Mouse (Mus musculus): ENCODE measurements around the gene Dnah7c. TPM values are rescaled to one million over a fixed set of nuclear protein-coding genes. Genes with fewer than 3 reads are reported as not detected.

The Dnah7c gene
- polyA plus RNA-seq, 1 experiment from 2014 or later, result 0.02 TPM

- 38% methylated on average over 1 of the region's 1 CpGs for WGBS
- no peak overlapping the region for H3K9ac ChIP-seq (ENCODE audit: low read depth, low read length)
- H3K36me3 ChIP-seq (ENCODE audit: control insufficient read depth, insufficient read depth, low read length), result no peaks in the 10 kb centered on the region
These were observed 424.4 kb downstream of the Dnah7c start for GRCm38 (mm10) chr1:46849758-46850157.

GRCm38 (mm10) chr1:46851586-46851985, 426.2 kb downstream of the Dnah7c start:
- Histone ChIP-seq H3K4me1 (ENCODE audit: control insufficient read depth, insufficient read depth, low read length) (peaks cover 5% of the 10 kb centered on the region; the same call in 1 of the 2 replicates), H3K27ac (ENCODE audit: low read length) (no peak overlapping the region), H3K4me3 (ENCODE audit: low read length) (no peak overlapping the region), H3K36me3 (ENCODE audit: control insufficient read depth, insufficient read depth, low read length) (no peaks in the 10 kb centered on the region), H3K9ac (ENCODE audit: low read depth, low read length) (no peak overlapping the region), H3K4me2 (ENCODE audit: low read depth, low read length) (no peak overlapping the region; the same call in 1 of the 2 replicates), H3K9me3 (ENCODE audit: control insufficient read depth, low read length) (no peaks in the 10 kb centered on the region), H3K27me3 (replicated peaks; ENCODE audit: control insufficient read depth, insufficient read depth, low read length) (no peaks in the 10 kb centered on the region)
- no peak for ATAC-seq
- 53% methylated on average over 4 of the region's 4 CpGs for WGBS

More at GRCm38 (mm10) chr1:46849758-46850157, 424.4 kb downstream of the Dnah7c start:
- Histone ChIP-seq H3K4me3 (ENCODE audit: low read length) (no peak overlapping the region), H3K4me2 (ENCODE audit: low read depth, low read length) (no peak overlapping the region), H3K27ac (ENCODE audit: low read length) (no peak overlapping the region), H3K4me1 (ENCODE audit: control insufficient read depth, insufficient read depth, low read length) (peaks cover 5% of the 10 kb centered on the region; the same call in 1 of the 2 replicates), H3K9me3 (ENCODE audit: control insufficient read depth, low read length) (no peaks in the 10 kb centered on the region), H3K27me3 (replicated peaks; ENCODE audit: control insufficient read depth, insufficient read depth, low read length) (no peaks in the 10 kb centered on the region)
- ATAC-seq, result no peak

- no peaks in the 10 kb centered on the region for H3K27me3 ChIP-seq (replicated peaks; ENCODE audit: control insufficient read depth, insufficient read depth, low read length)
- H3K4me2 ChIP-seq (ENCODE audit: low read depth, low read length), result peak overlapping the region; percentile 83
- no peaks in the 10 kb centered on the region for H3K9me3 ChIP-seq (ENCODE audit: control insufficient read depth, low read length)
- no peak for ATAC-seq
- H3K27ac ChIP-seq (ENCODE audit: low read length), result peak overlapping the region; percentile 99
- H3K36me3 ChIP-seq (ENCODE audit: control insufficient read depth, insufficient read depth, low read length), result no peaks in the 10 kb centered on the region
- peak overlapping the region; percentile 85 for H3K4me3 ChIP-seq (ENCODE audit: low read length)
- H3K4me1 ChIP-seq (ENCODE audit: control insufficient read depth, insufficient read depth, low read length), result peaks cover 5% of the 10 kb centered on the region; the same call in 1 of the 2 replicates
- under 1% methylated on average over 4 of the region's 4 CpGs for WGBS
- H3K9ac ChIP-seq (ENCODE audit: low read depth, low read length), result peak overlapping the region; percentile 98
These were observed 426.8 kb downstream of the Dnah7c start for GRCm38 (mm10) chr1:46852216-46852599.

- Histone ChIP-seq H3K9me3 (ENCODE audit: control insufficient read depth, low read length) (no peaks in the 10 kb centered on the region), H3K36me3 (ENCODE audit: control insufficient read depth, insufficient read depth, low read length) (no peaks in the 10 kb centered on the region), H3K27me3 (replicated peaks; ENCODE audit: control insufficient read depth, insufficient read depth, low read length) (no peaks in the 10 kb centered on the region), H3K9ac (ENCODE audit: low read depth, low read length) (peak overlapping the region; percentile 98), H3K4me1 (ENCODE audit: control insufficient read depth, insufficient read depth, low read length) (peaks cover 5% of the 10 kb centered on the region; the same call in 1 of the 2 replicates), H3K27ac (ENCODE audit: low read length) (peak overlapping the region; percentile 99), H3K4me3 (ENCODE audit: low read length) (peak overlapping the region; percentile 85), H3K4me2 (ENCODE audit: low read depth, low read length) (peak overlapping the region; percentile 83)
- ATAC-seq, result peak; percentile 33
- under 1% methylated on average over 59 of the region's 75 CpGs for WGBS
These were observed 427.3 kb downstream of the Dnah7c start for GRCm38 (mm10) chr1:46852600-46853272.

- no peaks in the 10 kb centered on the region for H3K36me3 ChIP-seq (ENCODE audit: control insufficient read depth, insufficient read depth, low read length)
- H3K4me1 ChIP-seq (ENCODE audit: control insufficient read depth, insufficient read depth, low read length), result peaks cover 5% of the 10 kb centered on the region; the same call in 1 of the 2 replicates
- no peaks in the 10 kb centered on the region for H3K9me3 ChIP-seq (ENCODE audit: control insufficient read depth, low read length)
- peak; percentile 97 for ATAC-seq
- H3K4me2 ChIP-seq (ENCODE audit: low read depth, low read length), result peak overlapping the region; percentile 83
- H3K27me3 ChIP-seq (replicated peaks; ENCODE audit: control insufficient read depth, insufficient read depth, low read length), result no peaks in the 10 kb centered on the region
- peak overlapping the region; percentile 99 for H3K27ac ChIP-seq (ENCODE audit: low read length)
- H3K9ac ChIP-seq (ENCODE audit: low read depth, low read length), result peak overlapping the region; percentile 98
- WGBS, result under 1% methylated on average over 85 of the region's 86 CpGs
- peak overlapping the region; percentile 85 for H3K4me3 ChIP-seq (ENCODE audit: low read length)
These were observed 428.1 kb downstream of the Dnah7c start for GRCm38 (mm10) chr1:46853317-46854035.

- peak; percentile 7 for ATAC-seq
- Histone ChIP-seq H3K27ac (ENCODE audit: low read length) (peak overlapping the region; percentile 95), H3K27me3 (replicated peaks; ENCODE audit: control insufficient read depth, insufficient read depth, low read length) (no peaks in the 10 kb centered on the region), H3K9ac (ENCODE audit: low read depth, low read length) (peak overlapping the region; percentile 67), H3K4me1 (ENCODE audit: control insufficient read depth, insufficient read depth, low read length) (peaks cover 5% of the 10 kb centered on the region; the same call in 1 of the 2 replicates), H3K9me3 (ENCODE audit: control insufficient read depth, low read length) (no peaks in the 10 kb centered on the region), H3K4me2 (ENCODE audit: low read depth, low read length) (peak overlapping the region; percentile 65), H3K36me3 (ENCODE audit: control insufficient read depth, insufficient read depth, low read length) (no peaks in the 10 kb centered on the region), H3K4me3 (ENCODE audit: low read length) (peak overlapping the region; percentile 85)
- 29% methylated on average over 18 of the region's 18 CpGs for WGBS
These were observed 428.9 kb downstream of the Dnah7c start for GRCm38 (mm10) chr1:46854036-46854900.

- Histone ChIP-seq H3K4me2 (ENCODE audit: low read depth, low read length) (no peak overlapping the region), H3K9me3 (ENCODE audit: control insufficient read depth, low read length) (no peaks in the 10 kb centered on the region), H3K27me3 (replicated peaks; ENCODE audit: control insufficient read depth, insufficient read depth, low read length) (no peaks in the 10 kb centered on the region), H3K4me1 (ENCODE audit: control insufficient read depth, insufficient read depth, low read length) (peaks cover 5% of the 10 kb centered on the region; the same call in 1 of the 2 replicates), H3K9ac (ENCODE audit: low read depth, low read length) (no peak overlapping the region), H3K27ac (ENCODE audit: low read length) (no peak overlapping the region), H3K36me3 (ENCODE audit: control insufficient read depth, insufficient read depth, low read length) (no peaks in the 10 kb centered on the region), H3K4me3 (ENCODE audit: low read length) (no peak overlapping the region)
- 40% methylated on average over 4 of the region's 4 CpGs for WGBS
- ATAC-seq, result no peak
These were observed 431.1 kb downstream of the Dnah7c start for GRCm38 (mm10) chr1:46856498-46856897.
